In genomic region chr5:114590043-114590913, GRCm38 (mm10) we compare ENCODE assay signal across 13 mouse cellular contexts. TPM values are rescaled to one million over a fixed set of nuclear protein-coding genes. Genes with fewer than 3 reads are reported as not detected.
A peak's percentile ranks its signal among the peaks of the same experiment; 100 is the strongest.
DNase-seq lines count a peak whose midpoint lies in the region; ATAC-seq and TF ChIP-seq lines count a peak whose summit lies in the region.
"Had no signal": no experiment of that assay in that cellular context is flagged by ENCODE, and none has a peak within 500 bp of the region (broad histone marks: within the 10 kb centered on the region; RNA-seq: fewer than 3 reads in every experiment).

No protein-coding gene starts in this region.

- peaks cover 48% of the 10 kb centered on the region for H3K4me1 ChIP-seq in heart, embryonic 11.5 days (ENCODE audit: control insufficient read depth, insufficient read depth, low read length)
- H3K4me1 ChIP-seq in neural tube, embryonic 11.5 days (ENCODE audit: control insufficient read depth, insufficient read depth, low read length): peaks cover 72% of the 10 kb centered on the region
- H3K4me1 ChIP-seq in neural tube, embryonic 15.5 days: peaks cover 86% of the 10 kb centered on the region
- H3K4me1 ChIP-seq in hindbrain, embryonic 13.5 days (replicated peaks): peaks cover 86% of the 10 kb centered on the region
- H3K4me1 ChIP-seq in stomach, embryonic 16.5 days (ENCODE audit: control insufficient read depth, insufficient read depth, low read length): peaks cover 71% of the 10 kb centered on the region
- peaks cover 64% of the 10 kb centered on the region for H3K4me1 ChIP-seq in thymus, adult 2 months (replicated peaks; ENCODE audit: control insufficient read depth, insufficient read depth, low read length)

- 63% methylated on average over 17 of the region's 17 CpGs for WGBS in heart, embryonic 11.5 days (ENCODE audit: insufficient replicate concordance)
- WGBS in neural tube, embryonic 11.5 days: 75% methylated on average over 17 of the region's 17 CpGs
- WGBS in neural tube, embryonic 15.5 days: 73% methylated on average over 17 of the region's 17 CpGs
- WGBS in hindbrain, embryonic 13.5 days: 70% methylated on average over 17 of the region's 17 CpGs
- WGBS in stomach, embryonic 16.5 days: 72% methylated on average over 17 of the region's 17 CpGs
- WGBS in thymus, adult 2 months: 94% methylated on average over 17 of the region's 17 CpGs

- H3K4me3 ChIP-seq in heart, embryonic 11.5 days (ENCODE audit: low read depth, low read length): no peak overlapping the region
- no peak overlapping the region for H3K4me3 ChIP-seq in neural tube, embryonic 11.5 days (ENCODE audit: low read depth, low read length)
- H3K4me3 ChIP-seq in neural tube, embryonic 15.5 days (replicated peaks): no peak overlapping the region
- no peak overlapping the region for H3K4me3 ChIP-seq in hindbrain, embryonic 13.5 days
- H3K4me3 ChIP-seq in stomach, embryonic 16.5 days (replicated peaks; ENCODE audit: low read length): no peak overlapping the region
- H3K4me3 ChIP-seq in thymus, adult 2 months (ENCODE audit: control insufficient read depth, insufficient read depth, low read length): no peak overlapping the region
- H3K4me3 ChIP-seq: heart, embryonic 15.5 days; limb, embryonic 12.5 days had no signal

- peak overlapping the region; percentile 34 for H3K4me2 ChIP-seq in heart, embryonic 11.5 days
- H3K4me2 ChIP-seq in neural tube, embryonic 11.5 days (ENCODE audit: low read depth): no peak overlapping the region
- H3K4me2 ChIP-seq in neural tube, embryonic 15.5 days: no peak overlapping the region
- no peak overlapping the region for H3K4me2 ChIP-seq in hindbrain, embryonic 13.5 days
- H3K4me2 ChIP-seq in stomach, embryonic 16.5 days (ENCODE audit: low read depth, low read length): no peak overlapping the region
- H3K4me2 ChIP-seq: limb, embryonic 12.5 days had no signal

- H3K9me3 ChIP-seq in heart, embryonic 11.5 days (replicated peaks; ENCODE audit: control insufficient read depth, low read length): no peaks in the 10 kb centered on the region
- H3K9me3 ChIP-seq in neural tube, embryonic 11.5 days (ENCODE audit: control insufficient read depth, low read length): no peaks in the 10 kb centered on the region
- no peaks in the 10 kb centered on the region for H3K9me3 ChIP-seq in neural tube, embryonic 15.5 days (replicated peaks)
- no peaks in the 10 kb centered on the region for H3K9me3 ChIP-seq in hindbrain, embryonic 13.5 days
- no peaks in the 10 kb centered on the region for H3K9me3 ChIP-seq in stomach, embryonic 16.5 days (replicated peaks; ENCODE audit: control insufficient read depth, low read length)
- H3K9me3 ChIP-seq: heart, embryonic 15.5 days; limb, embryonic 12.5 days had no signal

- no peak for ATAC-seq in heart, embryonic 11.5 days (replicated peaks; ENCODE audit: insufficient number of reproducible peaks, low FRiP score, low TSS enrichment)
- no peak for ATAC-seq in neural tube, embryonic 11.5 days (ENCODE audit: insufficient read depth, low FRiP score, low TSS enrichment)
- no peak for ATAC-seq in neural tube, embryonic 15.5 days (ENCODE audit: low FRiP score)
- no peak for ATAC-seq in hindbrain, embryonic 13.5 days (ENCODE audit: low FRiP score)
- no peak for ATAC-seq in stomach, embryonic 16.5 days (ENCODE audit: insufficient read depth, low FRiP score)

- H3K27ac ChIP-seq in heart, embryonic 11.5 days (ENCODE audit: low read depth, low read length): no peak overlapping the region
- peak overlapping the region; percentile 69 for H3K27ac ChIP-seq in neural tube, embryonic 11.5 days (ENCODE audit: low read depth, low read length)
- H3K27ac ChIP-seq in neural tube, embryonic 15.5 days (replicated peaks): no peak overlapping the region
- H3K27ac ChIP-seq in hindbrain, embryonic 13.5 days: peak overlapping the region; percentile 69
- H3K27ac ChIP-seq in stomach, embryonic 16.5 days (ENCODE audit: low read length): peak overlapping the region; percentile 21; the same call in 1 of the 2 replicates
- H3K27ac ChIP-seq in thymus, adult 2 months (ENCODE audit: control insufficient read depth, insufficient read depth, low read length): no peak overlapping the region
- H3K27ac ChIP-seq: heart, embryonic 15.5 days; limb, embryonic 12.5 days; macrophage had no signal

- H3K27me3 ChIP-seq in heart, embryonic 11.5 days (ENCODE audit: control insufficient read depth, insufficient read depth, low read length): peaks cover 11% of the 10 kb centered on the region
- H3K27me3 ChIP-seq in neural tube, embryonic 11.5 days (ENCODE audit: control insufficient read depth, insufficient read depth, low read length): no peaks in the 10 kb centered on the region
- H3K27me3 ChIP-seq in neural tube, embryonic 15.5 days (replicated peaks): no peaks in the 10 kb centered on the region
- H3K27me3 ChIP-seq in hindbrain, embryonic 13.5 days: 0 out of 2 replicates have a peak, but pooled peaks cover 2% of the 10 kb centered on the region
- H3K27me3 ChIP-seq in stomach, embryonic 16.5 days (ENCODE audit: control insufficient read depth, insufficient read depth, low read length): no peaks in the 10 kb centered on the region
- H3K27me3 ChIP-seq in thymus, adult 2 months (ENCODE audit: control insufficient read depth, insufficient read depth, low read length): no peaks in the 10 kb centered on the region

- no peak for DNase-seq in heart, postnatal 14 days
- DNase-seq in neural tube, embryonic 11.5 days (ENCODE audit: low spot score): no peak
- no peak for DNase-seq in MN1 (ENCODE audit: low spot score)
- DNase-seq in thymus, adult 2 months: no peak
- DNase-seq: cerebellum, adult 11-12 months had no signal

- TF ChIP-seq CTCF in thymus, adult 2 months (IDR thresholded peaks at IDR 0.05; ENCODE audit: borderline replicate concordance, control insufficient read depth, extremely low read depth, insufficient read depth, low read length, poor library complexity): no peak

- no peak overlapping the region for H3K9ac ChIP-seq in heart, embryonic 11.5 days (ENCODE audit: low read depth, low read length)
- no peak overlapping the region for H3K9ac ChIP-seq in neural tube, embryonic 11.5 days (ENCODE audit: low read length)
- no peak overlapping the region for H3K9ac ChIP-seq in neural tube, embryonic 15.5 days (replicated peaks)
- H3K9ac ChIP-seq in hindbrain, embryonic 13.5 days: peak overlapping the region; percentile 25
- no peak overlapping the region; the same call in 1 of the 2 replicates for H3K9ac ChIP-seq in stomach, embryonic 16.5 days (ENCODE audit: low read length)
- H3K9ac ChIP-seq: heart, embryonic 15.5 days; limb, embryonic 12.5 days had no signal

- TF ChIP-seq POLR2A in thymus, adult 2 months (IDR thresholded peaks at IDR 0.05; ENCODE audit: control insufficient read depth, extremely low read depth, insufficient read depth, low read length, poor library complexity): no peak

- H3K36me3 ChIP-seq in heart, embryonic 11.5 days (ENCODE audit: control insufficient read depth, insufficient read depth, low read length): no peaks in the 10 kb centered on the region
- no peaks in the 10 kb centered on the region for H3K36me3 ChIP-seq in neural tube, embryonic 11.5 days (ENCODE audit: control insufficient read depth, insufficient read depth, low read length)
- 0 out of 2 replicates have a peak, but pooled peaks cover 5% of the 10 kb centered on the region for H3K36me3 ChIP-seq in neural tube, embryonic 15.5 days
- peaks cover 10% of the 10 kb centered on the region for H3K36me3 ChIP-seq in hindbrain, embryonic 13.5 days
- no peaks in the 10 kb centered on the region for H3K36me3 ChIP-seq in stomach, embryonic 16.5 days (ENCODE audit: control insufficient read depth, insufficient read depth, low read length)
- no peaks in the 10 kb centered on the region for H3K36me3 ChIP-seq in thymus, adult 2 months (ENCODE audit: control insufficient read depth, insufficient read depth, low read length)
- H3K36me3 ChIP-seq: heart, embryonic 15.5 days; limb, embryonic 12.5 days had no signal

- intact Hi-C loops in heart, postnatal 14 days (cut with DNase I): no loop called here

RNA-seq across cellular contexts. Expression of gene Fam222a, which starts 22.5 kb away (rescaled TPM):
- 0.55 and 0.79 TPM in 2 replicates for polyA plus RNA-seq in heart, embryonic 11.5 days (2014; fragmentation: Nextera tagmentation; extraction: Ambion mirVana)
- total RNA-seq in heart, postnatal 14 days (2021): 1 to 10 TPM; 3.2 to 5.4 TPM
- polyA plus RNA-seq in neural tube, embryonic 11.5 days (2014; fragmentation: Nextera tagmentation; extraction: Ambion mirVana): 5.0 and 7.5 TPM in 2 replicates
- polyA plus RNA-seq in neural tube, embryonic 15.5 days (2015; fragmentation: Nextera tagmentation; extraction: Ambion mirVana): 4.7 and 5.3 TPM in 2 replicates
- 5.8 and 6.4 TPM in 2 replicates for polyA plus RNA-seq in hindbrain, embryonic 13.5 days (2015; fragmentation: Nextera tagmentation; extraction: Ambion mirVana)
- polyA plus RNA-seq in stomach, embryonic 16.5 days (2015; fragmentation: Nextera tagmentation; extraction: Ambion mirVana): 1.4 and 1.6 TPM in 2 replicates
- polyA plus RNA-seq in thymus, adult 2 months (2012; rRNA removed): 15.3 and 18.4 TPM in 2 replicates
- total RNA-seq: CH12.LX had no signal

Comparison
In these comparisons a context has a peak if more than half of its experiments do, and no peak if none do; other contexts are left out.
1. H3K27ac ChIP-seq: peak in neural tube, embryonic 11.5 days (single experiment), hindbrain, embryonic 13.5 days (single experiment) and stomach, embryonic 16.5 days (single experiment); none in heart, embryonic 11.5 days (single experiment), neural tube, embryonic 15.5 days (single experiment) and thymus, adult 2 months (single experiment).